Mouse (Mus musculus): Measurements from ENCODE around the gene Foxk1.

DNA sequence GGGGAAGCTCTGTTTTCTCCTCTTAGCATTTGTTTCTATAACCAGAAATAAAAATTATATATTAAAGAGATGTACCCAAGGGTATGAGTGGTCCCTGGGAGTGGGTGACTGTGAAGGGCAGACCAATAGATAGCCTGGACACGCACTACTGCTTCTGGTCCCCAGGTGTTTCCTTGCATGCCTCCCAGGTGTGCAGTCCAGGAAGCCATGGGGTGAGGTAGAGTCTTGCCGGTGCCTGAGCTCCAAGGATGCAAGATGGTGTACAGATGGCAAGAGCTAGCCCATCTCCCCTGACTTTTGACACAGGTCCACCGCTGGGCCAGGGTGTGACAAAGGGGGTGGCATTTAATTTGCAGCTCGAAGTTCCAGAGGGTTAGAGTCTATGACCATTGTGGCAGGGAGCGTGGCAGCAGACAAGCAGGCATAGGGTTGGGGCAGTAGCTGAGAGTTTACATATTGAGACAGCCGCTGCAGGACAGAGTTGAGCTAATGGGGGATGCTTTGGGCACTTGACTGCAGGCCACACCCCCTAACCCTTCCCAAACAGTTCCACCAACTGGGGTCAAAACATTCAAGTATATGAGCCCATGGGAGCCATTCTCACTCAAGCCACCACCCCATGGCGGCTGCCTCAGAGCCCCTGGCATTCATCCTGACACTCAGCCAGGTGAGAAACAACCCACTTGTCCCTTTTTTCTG, 60.8 kb downstream of the Foxk1 start:
- TF ChIP-seq CTCF (IDR thresholded peaks at IDR 0.05; ENCODE audit: extremely low read depth, insufficient read length, insufficient replicate concordance, low read depth, low read length) (no peak), POLR2A (IDR thresholded peaks at IDR 0.05; ENCODE audit: low read depth, low read length) (no peak)

All from small intestine, adult 2 months (tissue).